Mouse (Mus musculus) cerebellum, adult 9-10 months (tissue): ENCODE results near the gene Spon1.

Experiments used
- DNase-seq: peaks from one replicate; pipeline ENCODE4 v3.0.0; 2022

Gene Spon1

GRCm38 (mm10) chr7:114011726-114012443, 246.1 kb downstream of the Spon1 start:
- DNase-seq: no peak

GRCm38 (mm10) chr7:114016001-114016949, 250.5 kb downstream of the Spon1 start:
- no peak for DNase-seq

GRCm38 (mm10) chr7:114018861-114019260, 253.1 kb downstream of the Spon1 start:
- DNase-seq: peak; percentile 59

- DNase-seq: peak; percentile 50
Observed at GRCm38 (mm10) chr7:114020057-114020703, 254.4 kb downstream of the Spon1 start.

GRCm38 (mm10) chr7:114020704-114021093, 254.9 kb downstream of the Spon1 start:
- DNase-seq: peak; percentile 97

- no peak for DNase-seq
Observed at GRCm38 (mm10) chr7:114026923-114027322, 261.1 kb downstream of the Spon1 start.

GRCm38 (mm10) chr7:114027406-114027805, 261.6 kb downstream of the Spon1 start:
- DNase-seq: peak; percentile 97

GRCm38 (mm10) chr7:114028828-114029227, 263.0 kb downstream of the Spon1 start:
- no peak for DNase-seq

- DNase-seq: peak; percentile 90
Observed at GRCm38 (mm10) chr7:114029596-114029995, 263.8 kb downstream of the Spon1 start.

GRCm38 (mm10) chr7:114037237-114037636, 271.4 kb downstream of the Spon1 start:
- DNase-seq: peak; percentile 74

GRCm38 (mm10) chr7:114041349-114041748, 275.6 kb downstream of the Spon1 start:
- DNase-seq: no peak

- DNase-seq: no peak
Observed at GRCm38 (mm10) chr7:114042973-114043928, 277.5 kb downstream of the Spon1 start.

GRCm38 (mm10) chr7:114043929-114044549, 278.2 kb downstream of the Spon1 start:
- DNase-seq: no peak

- no peak for DNase-seq
Observed at GRCm38 (mm10) chr7:114045814-114046213, 280.0 kb downstream of the Spon1 start.

- no peak for DNase-seq
Observed at GRCm38 (mm10) chr7:114053720-114054119, 287.9 kb downstream of the Spon1 start.

- DNase-seq: no peak
Observed at GRCm38 (mm10) chr7:114058166-114058565, 292.4 kb downstream of the Spon1 start.

- no peak for DNase-seq
Observed at GRCm38 (mm10) chr7:114058927-114059441, 293.2 kb downstream of the Spon1 start.

- no peak for DNase-seq
Observed at GRCm38 (mm10) chr7:114060445-114060844, 294.6 kb downstream of the Spon1 start.

GRCm38 (mm10) chr7:114062451-114062850, 296.7 kb downstream of the Spon1 start:
- no peak for DNase-seq

GRCm38 (mm10) chr7:114063534-114063933, 297.7 kb downstream of the Spon1 start:
- no peak for DNase-seq

- DNase-seq: no peak
Observed at GRCm38 (mm10) chr7:114063966-114064365, 298.2 kb downstream of the Spon1 start.
